Mouse (Mus musculus) ES-E14 (cell line): ENCODE results near the gene Tmem9. TPM values are rescaled to one million over a fixed set of nuclear protein-coding genes. Genes with fewer than 3 reads are reported as not detected.
A peak's percentile ranks its signal among the peaks of the same experiment; 100 is the strongest.

Experiments used
- DNase-seq: peaks from one replicate; pipeline ENCODE4 v3.0.0-alpha.2; 2013; ENCODE audit warnings: low read depth, low spot score
- H3K27ac ChIP-seq: 2 replicates; pipeline ENCODE4 v1.5.1; 2012; ENCODE audit warnings: low read depth, mild to moderate bottlenecking, low read length, moderate library complexity, mixed read lengths; ENCODE audit not compliant: poor library complexity, insufficient read depth, severe bottlenecking
- H3K36me3 ChIP-seq: 2 replicates; pipeline ENCODE4 v1.6.1; 2012; ENCODE audit warnings: mild to moderate bottlenecking, low read length, moderate library complexity, mixed read lengths; ENCODE audit not compliant: control insufficient read depth, poor library complexity, insufficient read depth, severe bottlenecking
- H3K4me1 ChIP-seq, 2 experiments: fragments of 150-350 bp in 1 of 2; sonication (generic) in 1 of 2; 2 replicates each; pipeline ENCODE4 v1.6.1; 2012; ENCODE audit warnings: low read length in 2 of 2, mild to moderate bottlenecking in 1 of 2, mixed read lengths in 1 of 2; ENCODE audit not compliant: control insufficient read depth in 2 of 2, insufficient read depth in 2 of 2, poor library complexity in 1 of 2
- H3K4me3 ChIP-seq, 2 experiments: fragments of 150-350 bp in 1 of 2; sonication (generic) in 1 of 2; 2 replicates each; pipeline ENCODE4 v1.5.1; 2012; ENCODE audit warnings: low read length in 2 of 2, low read depth in 1 of 2, mild to moderate bottlenecking in 1 of 2, mixed read lengths in 1 of 2; ENCODE audit not compliant: insufficient read depth in 1 of 2, poor library complexity in 1 of 2, severe bottlenecking in 1 of 2
- H3K9ac ChIP-seq: 2 replicates; pipeline ENCODE4 v1.6.1; 2012; ENCODE audit warnings: low read depth, mild to moderate bottlenecking, low read length, mixed read lengths; ENCODE audit not compliant: poor library complexity, insufficient read depth, severe bottlenecking
- H3K9me3 ChIP-seq: fragments of 150-350 bp; sonication (generic); 2 replicates; pipeline ENCODE4 v1.6.1; 2012; ENCODE audit warnings: low read depth, mild to moderate bottlenecking, low read length; ENCODE audit not compliant: control insufficient read depth, insufficient read depth
- CHD2 ChIP-seq: IDR thresholded peaks from 2 replicates; pipeline ENCODE4 v1.6.1; 2014; ENCODE audit warnings: mild to moderate bottlenecking, low read depth, low read length, inconsistent platforms
- HCFC1 ChIP-seq: IDR thresholded peaks from 2 replicates; pipeline ENCODE4 v1.6.1; 2012; ENCODE audit warnings: low read length, inconsistent platforms, borderline replicate concordance; ENCODE audit not compliant: insufficient read depth
- MAFK ChIP-seq: IDR thresholded peaks from 2 replicates; pipeline ENCODE4 v1.6.1; 2014; ENCODE audit warnings: mild to moderate bottlenecking, low read depth, low read length, inconsistent platforms; ENCODE audit not compliant: insufficient read depth
- ZC3H11A ChIP-seq: IDR thresholded peaks from 2 replicates; pipeline ENCODE4 v1.6.1; 2012; ENCODE audit warnings: low read depth, mild to moderate bottlenecking, inconsistent platforms, low read length, borderline replicate concordance
- ZNF384 ChIP-seq: IDR thresholded peaks from 2 replicates; pipeline ENCODE4 v1.6.1; 2012; ENCODE audit warnings: low read depth, low read length, inconsistent platforms
- in situ Hi-C, 2 experiments: fragments of 600-800 bp; cut with MboI; formaldehyde crosslinking; loops; one replicate each; pipeline ENCODE4 v1.15.1; 2025; ENCODE audit warnings: low sequenced_read_pairs in 2 of 2, inconsistent platforms in 1 of 2; ENCODE audit not compliant: unreplicated experiment in 2 of 2
- total RNA-seq: library from RNA; depleted of rRNA; stranded (reverse); fragments of 300-350 nt; gene quantifications from 2 replicates; pipeline ENCODE4 v1.2.3, GENCODE M21; 2012

The Tmem9 gene
- total RNA-seq, 1 experiment: 52.8 TPM

DNA sequence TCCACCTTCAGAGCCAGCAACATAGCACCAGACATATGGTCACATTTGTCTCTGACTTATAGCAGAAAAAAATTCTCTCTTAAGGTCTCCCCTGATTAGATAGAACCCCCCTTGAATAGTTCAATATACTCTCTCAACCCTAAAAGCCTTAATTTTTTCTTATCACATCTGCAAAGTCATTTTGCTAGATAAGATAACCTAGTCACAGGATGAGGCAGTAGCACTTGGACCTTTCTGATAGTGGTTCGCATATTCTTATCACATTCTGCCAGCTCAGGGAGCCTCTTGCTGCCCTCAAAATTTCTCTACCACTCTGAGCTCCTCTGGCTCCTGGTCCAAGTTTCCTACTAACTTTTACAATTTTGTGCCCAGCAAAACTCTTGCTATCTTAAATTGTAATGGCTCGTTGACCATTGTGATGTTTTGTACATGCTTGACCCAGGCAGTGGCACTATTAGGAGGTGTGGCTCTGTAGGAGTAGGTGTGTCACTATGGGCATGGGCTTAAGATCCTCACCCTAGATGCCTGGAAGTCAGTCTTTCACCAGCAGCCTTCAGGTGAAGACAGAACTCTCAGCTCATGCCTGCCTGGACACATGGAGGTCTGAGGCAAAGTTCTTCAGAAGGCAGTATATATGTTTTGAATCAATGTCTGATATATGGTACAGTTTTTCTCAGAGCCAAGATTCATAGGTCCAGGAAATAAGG, 7.0 kb downstream of the Tmem9 start:
- in situ Hi-C loops: no loop called here
- H3K27ac ChIP-seq: no peak overlapping the region
- no peak for TF ChIP-seq ZC3H11A
- no peak for TF ChIP-seq MAFK
- no peak for TF ChIP-seq CHD2
- TF ChIP-seq ZNF384: no peak
- TF ChIP-seq HCFC1: no peak

DNA sequence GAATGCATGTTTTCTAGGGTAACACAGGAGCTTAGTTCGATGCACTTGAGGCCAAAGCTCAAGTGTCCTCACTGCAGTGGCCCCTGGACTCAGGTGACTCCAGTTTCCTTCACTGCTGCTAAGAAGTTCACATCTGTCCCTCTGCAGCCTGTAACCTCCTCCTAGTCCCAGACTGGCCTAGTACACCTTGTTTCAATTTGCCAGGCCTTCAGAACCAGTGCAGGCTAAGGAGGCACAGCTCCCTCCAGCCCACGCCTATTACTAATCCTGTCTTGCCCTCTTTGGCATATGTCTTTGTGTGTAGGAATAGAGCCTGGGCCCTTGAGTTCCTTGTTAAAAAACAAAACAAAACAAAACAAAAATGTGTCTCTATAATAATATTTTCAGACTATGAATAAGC, 9.4 kb downstream of the Tmem9 start:
- TF ChIP-seq MAFK: no peak
- TF ChIP-seq HCFC1: no peak
- no peak for TF ChIP-seq CHD2
- TF ChIP-seq ZC3H11A: no peak
- TF ChIP-seq ZNF384: no peak
- Histone ChIP-seq H3K4me3 (no peak overlapping the region), H3K36me3 (peaks cover 4% of the 10 kb centered on the region; the same call in 1 of the 2 replicates), H3K27ac (0 out of 2 replicates have a peak overlapping the region, but pooled peaks have one; percentile 22), H3K4me1 (peaks cover 0 to 7% of the 10 kb centered on the region in 2 experiments), H3K9ac (peak overlapping the region; percentile 32; the same call in 1 of the 2 replicates), H3K9me3 (no peaks in the 10 kb centered on the region)
- no peak for DNase-seq
- in situ Hi-C loops: no loop called here

More for the DNA sequence above, 7.0 kb downstream of the Tmem9 start:
- Histone ChIP-seq H3K4me3 (no peak overlapping the region), H3K4me1 (peaks cover 0 to 7% of the 10 kb centered on the region in 2 experiments), H3K9me3 (no peaks in the 10 kb centered on the region), H3K36me3 (no peaks in the 10 kb centered on the region), H3K9ac (no peak overlapping the region)
- no peak for DNase-seq

- Histone ChIP-seq H3K9ac (peak overlapping the region; percentile 88), H3K4me1 (peaks cover 0 to 7% of the 10 kb centered on the region in 2 experiments), H3K9me3 (no peaks in the 10 kb centered on the region), H3K4me3 (peak overlapping the region; percentile 73 to 88), H3K27ac (no peak overlapping the region), H3K36me3 (peaks cover 4% of the 10 kb centered on the region; the same call in 1 of the 2 replicates)
- TF ChIP-seq CHD2: peak; percentile 70; the same call in 1 of the 2 replicates
- no peak for TF ChIP-seq ZNF384
- in situ Hi-C loops: no loop called here
- DNase-seq: peak; percentile 94
Measured at GRCm38 (mm10) chr1:136017907-136018313, 10.0 kb downstream of the Tmem9 start.

DNA sequence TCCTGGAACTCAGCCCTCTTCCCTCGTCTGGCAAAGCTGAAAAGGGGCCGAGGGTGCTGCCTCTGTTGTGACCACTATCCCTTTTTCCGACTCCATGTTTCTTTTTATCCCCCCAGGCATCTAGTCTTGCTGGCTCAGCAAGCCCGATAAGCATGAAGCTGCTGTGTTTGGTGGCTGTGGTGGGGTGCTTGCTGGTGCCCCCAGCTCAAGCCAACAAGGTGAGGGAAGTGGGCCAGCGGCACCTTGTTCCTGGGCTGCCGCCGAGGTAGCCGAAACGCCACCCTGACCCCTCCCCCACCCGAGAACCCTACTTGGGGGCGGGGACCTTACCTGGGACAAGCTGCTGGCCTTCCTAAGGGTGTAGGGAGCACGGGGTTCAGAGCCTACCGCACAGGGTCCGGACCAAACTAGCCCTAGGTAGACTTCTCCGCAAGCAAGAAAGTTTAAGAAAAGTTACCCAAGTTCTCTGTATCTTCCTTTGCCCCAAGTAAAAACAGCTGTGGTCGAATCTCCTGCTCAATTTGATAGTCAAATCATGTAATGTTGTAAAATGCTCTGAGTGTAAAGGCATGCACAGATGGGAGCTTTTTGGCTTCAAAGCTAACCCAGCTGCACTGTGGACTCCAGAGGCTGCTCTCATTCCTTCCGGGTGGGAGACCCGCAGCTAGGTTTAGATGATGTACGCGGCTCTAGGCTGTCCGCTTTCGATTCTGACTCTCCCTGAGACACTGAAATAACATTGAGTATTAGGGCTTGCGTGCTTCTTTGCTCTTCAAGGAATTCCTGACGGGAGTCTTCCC, 10.6 kb downstream of the Tmem9 start:
- Histone ChIP-seq H3K9me3 (no peaks in the 10 kb centered on the region), H3K9ac (peak overlapping the region; percentile 88), H3K4me1 (peaks cover 0 to 7% of the 10 kb centered on the region in 2 experiments), H3K27ac (no peak overlapping the region), H3K4me3 (peak overlapping the region; percentile 73 to 88), H3K36me3 (peaks cover 4% of the 10 kb centered on the region; the same call in 1 of the 2 replicates)
- TF ChIP-seq CHD2 (no peak), HCFC1 (no peak), ZNF384 (no peak), ZC3H11A (no peak), MAFK (no peak)
- in situ Hi-C loops: no loop called here
- peak; percentile 30 for DNase-seq
